Mouse (Mus musculus) liver, adult 2 months (tissue): ENCODE data around the gene Slc25a16.

ENCODE experiments used
- CTCF ChIP-seq: fragments of 200-500 bp; IDR thresholded peaks from 2 replicates; pipeline ENCODE4 v1.5.1; 2011; ENCODE audit warnings: low read depth, low read length, control low read depth
- POLR2A ChIP-seq: fragments of 200-500 bp; IDR thresholded peaks from 2 replicates; pipeline ENCODE4 v1.6.1; 2011; ENCODE audit warnings: low read length, control low read depth; ENCODE audit not compliant: insufficient read depth; ENCODE audit errors: extremely low read depth

DNA sequence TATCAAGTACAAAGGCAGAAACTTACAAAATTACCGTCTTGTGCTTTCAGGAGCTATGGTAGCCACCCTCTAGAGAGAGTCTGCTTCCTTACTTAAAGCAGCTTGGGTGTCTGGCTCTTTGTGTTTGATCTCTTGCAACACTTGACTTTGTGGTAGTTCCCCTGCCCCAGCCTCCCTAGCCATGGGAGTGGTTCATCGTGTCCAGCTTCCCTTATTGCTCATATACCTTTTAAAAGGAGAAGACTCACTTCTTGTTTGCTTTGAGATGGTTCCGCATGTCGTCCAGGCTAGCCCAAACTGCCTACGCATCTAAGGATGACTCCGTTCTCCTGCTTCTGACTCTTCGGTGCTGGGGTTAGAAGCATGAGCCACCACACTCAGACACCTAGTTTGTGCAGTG, 28.1 kb downstream of the Slc25a16 start:
- TF ChIP-seq CTCF (no peak), POLR2A (no peak)
